Mouse (Mus musculus) urinary bladder, adult 18-20 months (tissue): Measurements from ENCODE around the gene Rreb1.

Experiments used
- DNase-seq, 2 experiments: peaks; one replicate each; pipeline ENCODE4 v3.0.0; 2022; ENCODE audit warnings: low spot score in 2 of 2, mixed read lengths in 2 of 2

Gene Rreb1

GRCm38 (mm10) chr13:37876366-37876765 lies 98.2 kb downstream of the Rreb1 start:
- DNase-seq: no peak

GRCm38 (mm10) chr13:37876836-37877235 lies 98.6 kb downstream of the Rreb1 start:
- no peak for DNase-seq

- DNase-seq: no peak
Measured at GRCm38 (mm10) chr13:37877241-37877640, 99.0 kb downstream of the Rreb1 start.

DNA sequence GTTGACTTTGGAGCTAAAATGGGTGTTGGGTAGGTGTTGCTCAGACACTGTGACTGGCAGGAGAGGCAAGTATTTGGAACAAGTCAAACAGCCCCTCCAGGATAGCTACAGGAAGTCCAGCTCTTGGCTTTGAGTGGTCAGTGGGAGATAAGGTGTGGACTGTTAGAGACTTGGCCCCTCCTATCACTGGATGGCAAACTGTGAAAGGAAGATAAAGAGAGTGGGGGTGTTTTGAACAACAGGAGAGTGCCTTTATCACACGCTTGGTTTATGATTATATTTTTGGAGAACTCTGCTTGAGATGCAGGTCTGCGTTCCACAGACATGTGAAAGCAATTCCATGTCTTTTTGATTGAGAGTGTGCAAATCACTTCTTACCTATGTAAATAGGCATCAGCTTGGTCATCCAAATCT lies 100.7 kb downstream of the Rreb1 start:
- no peak for DNase-seq

DNA sequence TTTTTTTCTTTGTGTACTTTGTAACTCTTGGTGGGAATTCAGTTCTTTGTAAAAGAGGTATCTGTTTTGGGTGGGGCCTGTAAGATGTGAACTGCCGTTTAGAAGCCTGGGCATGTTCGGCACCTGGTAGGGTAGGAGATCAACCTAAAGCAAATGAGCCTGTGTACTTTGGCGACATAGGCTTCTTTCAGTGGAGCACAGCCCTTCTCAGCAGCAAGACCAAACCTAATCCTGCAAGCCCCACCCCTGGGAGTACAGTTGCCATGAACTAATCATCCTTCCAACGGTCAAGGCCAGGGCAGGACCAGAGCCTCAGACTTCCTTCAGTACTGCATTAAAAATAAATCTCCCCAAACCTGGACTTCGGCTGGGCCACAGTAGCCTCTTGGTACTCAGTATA lies 101.4 kb downstream of the Rreb1 start:
- no peak for DNase-seq

DNA sequence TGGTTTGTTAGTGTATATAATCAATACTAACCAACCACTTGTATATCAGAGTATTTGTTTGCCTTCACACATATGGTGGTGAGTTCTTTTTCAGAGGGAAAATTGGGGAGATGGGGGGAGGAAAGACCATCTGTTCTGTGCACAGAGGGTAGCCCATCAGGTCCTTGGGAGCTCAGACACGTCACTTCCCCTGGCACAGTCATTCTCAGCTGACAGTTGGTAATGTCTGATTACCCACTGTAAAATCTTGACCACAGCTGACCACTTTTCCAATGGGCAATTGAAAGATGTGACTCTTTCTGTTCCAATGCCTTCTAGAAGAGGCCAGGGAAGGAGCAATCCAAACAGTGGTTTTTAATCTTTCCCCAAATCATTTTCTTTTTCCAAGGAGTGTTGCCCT lies 101.8 kb downstream of the Rreb1 start:
- no peak for DNase-seq

DNA sequence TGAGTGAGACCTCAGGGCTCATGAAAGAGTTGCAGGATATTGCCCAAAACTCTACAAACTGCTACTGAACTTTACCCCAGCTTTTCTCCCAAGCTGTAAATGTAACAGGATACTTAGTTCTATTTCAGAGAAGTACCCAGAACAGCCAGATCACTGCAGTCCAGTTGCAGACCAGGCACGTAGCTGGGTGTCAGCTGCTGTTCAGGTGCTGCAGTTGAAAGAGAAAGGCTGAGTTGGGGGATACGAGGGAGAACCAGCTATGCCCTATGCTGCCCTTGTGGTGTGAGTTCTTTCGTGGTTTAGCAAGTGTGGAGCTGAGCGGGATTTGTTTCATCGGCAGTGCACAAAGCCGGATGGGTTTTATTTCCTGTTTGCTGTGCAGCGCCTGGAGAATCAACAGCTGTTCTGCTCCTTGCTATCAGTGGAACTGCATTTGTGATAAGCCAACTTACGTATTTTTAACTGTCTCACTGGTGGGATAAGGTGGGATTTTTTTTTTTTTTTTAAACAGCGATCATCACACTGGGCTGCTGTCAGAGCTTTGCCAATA lies 102.5 kb downstream of the Rreb1 start:
- no peak for DNase-seq

GRCm38 (mm10) chr13:37882521-37882920 lies 104.3 kb downstream of the Rreb1 start:
- no peak for DNase-seq

DNA sequence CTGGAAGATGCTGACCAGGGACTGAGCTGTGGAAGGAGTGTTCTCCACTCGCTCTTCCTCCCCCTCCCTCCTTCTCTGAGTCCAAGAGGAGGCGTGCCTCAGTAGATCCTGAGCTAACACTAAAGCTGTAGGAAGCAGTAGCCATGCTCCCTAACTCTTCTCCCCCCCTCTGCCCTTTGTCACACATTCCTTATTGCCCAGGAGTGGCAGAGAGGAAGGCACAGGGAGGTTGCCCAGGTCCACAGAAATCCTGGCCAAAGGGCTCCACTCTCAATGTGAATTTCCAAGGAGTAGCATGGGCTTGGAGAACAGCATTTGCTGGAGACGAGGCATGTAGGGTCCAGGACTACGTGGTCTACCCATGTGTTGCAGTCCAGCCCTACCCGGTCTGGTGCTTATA lies 104.8 kb downstream of the Rreb1 start:
- no peak for DNase-seq

DNA sequence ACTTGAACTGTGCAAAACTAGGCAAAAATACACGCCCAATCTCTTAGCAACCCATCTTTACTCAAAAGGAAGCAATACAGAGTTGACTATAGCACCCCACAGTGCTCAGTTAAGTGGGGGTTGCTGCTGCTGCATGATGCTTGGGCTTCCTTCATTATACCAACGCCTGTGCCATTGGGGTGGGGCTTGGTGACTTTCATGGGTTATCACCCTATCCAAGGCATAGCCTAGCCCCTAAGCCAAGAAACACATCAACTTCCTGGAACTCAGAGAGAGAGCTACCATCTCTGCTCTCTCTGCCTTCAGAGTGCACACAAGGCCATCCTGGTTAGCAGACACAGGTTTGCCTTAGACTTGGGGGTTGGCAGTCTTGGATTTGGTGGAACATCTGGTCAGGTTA lies 107.2 kb downstream of the Rreb1 start:
- DNase-seq: no peak

GRCm38 (mm10) chr13:37886024-37886423 lies 107.8 kb downstream of the Rreb1 start:
- DNase-seq: no peak

GRCm38 (mm10) chr13:37894756-37895155 lies 116.6 kb downstream of the Rreb1 start:
- DNase-seq: no peak

GRCm38 (mm10) chr13:37895564-37896254 lies 117.5 kb downstream of the Rreb1 start:
- no peak for DNase-seq

- DNase-seq: no peak
Measured at GRCm38 (mm10) chr13:37896423-37896822, 118.2 kb downstream of the Rreb1 start.

GRCm38 (mm10) chr13:37898772-37899171 lies 120.6 kb downstream of the Rreb1 start:
- no peak for DNase-seq

GRCm38 (mm10) chr13:37903036-37903435 lies 124.8 kb downstream of the Rreb1 start:
- DNase-seq: no peak

DNA sequence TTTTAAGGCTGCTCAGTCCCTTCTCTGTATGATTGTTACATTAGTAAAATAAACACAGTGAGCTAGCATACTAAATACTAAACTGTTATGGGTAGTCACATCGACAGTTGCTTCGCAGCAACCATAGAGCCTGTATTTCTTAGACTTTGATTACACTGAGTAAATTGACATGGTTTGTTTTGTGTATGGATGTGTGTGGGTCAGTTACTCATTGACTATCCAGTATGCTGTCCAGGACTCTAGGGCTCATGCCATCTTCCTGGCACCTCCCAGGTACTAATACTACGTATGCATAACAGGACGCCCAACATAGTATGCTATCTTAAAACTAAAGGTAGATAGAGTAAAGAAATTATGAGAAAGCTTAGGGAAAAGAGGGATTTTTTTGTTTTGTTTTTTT lies 125.3 kb downstream of the Rreb1 start:
- DNase-seq: no peak

- DNase-seq: no peak
Measured at GRCm38 (mm10) chr13:37904436-37904835, 126.2 kb downstream of the Rreb1 start.

GRCm38 (mm10) chr13:37908061-37908460 lies 129.9 kb downstream of the Rreb1 start:
- peak; percentile 48 to 79 for DNase-seq

- no peak for DNase-seq
Measured at GRCm38 (mm10) chr13:37908493-37908892, 130.3 kb downstream of the Rreb1 start.

DNA sequence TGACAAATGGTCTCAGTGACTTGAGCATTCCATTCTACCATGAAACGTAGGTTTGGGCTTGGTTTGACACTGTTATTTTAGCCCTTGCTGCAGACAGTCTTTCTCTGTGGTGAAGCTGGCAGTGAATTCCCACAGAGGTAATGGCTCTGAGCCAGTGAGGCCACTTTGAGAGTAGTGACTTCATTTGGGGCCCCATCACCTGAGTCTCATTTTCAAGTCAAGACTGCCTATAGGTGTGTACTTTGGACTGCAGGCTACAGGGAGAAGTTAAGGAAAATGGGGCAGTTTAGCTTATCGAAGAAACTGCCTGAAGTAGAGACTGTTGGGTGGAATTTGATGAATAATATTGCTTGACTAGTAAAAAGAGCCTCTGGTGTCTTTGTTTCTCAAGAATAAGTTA lies 131.0 kb downstream of the Rreb1 start:
- DNase-seq: no peak

DNA sequence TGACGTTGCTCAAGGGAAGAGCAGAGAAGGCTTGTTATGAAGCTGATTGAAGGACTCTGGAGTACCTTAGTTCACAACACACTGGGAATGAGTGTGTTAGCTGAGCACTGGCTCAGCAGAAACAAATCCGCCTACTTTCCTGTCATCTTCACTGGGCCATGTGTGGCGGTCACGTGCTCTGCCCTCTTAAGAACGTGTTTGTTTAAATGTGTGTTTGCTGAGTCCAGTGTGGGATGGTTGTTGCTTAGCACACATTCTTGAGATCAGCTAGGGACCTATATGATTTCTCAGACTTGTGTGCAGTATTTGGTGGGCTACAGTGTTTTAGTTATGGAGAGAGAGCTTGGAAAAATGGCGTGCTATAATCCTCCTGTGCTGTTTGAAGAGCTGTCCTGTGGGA lies 133.8 kb downstream of the Rreb1 start:
- DNase-seq: no peak

DNA sequence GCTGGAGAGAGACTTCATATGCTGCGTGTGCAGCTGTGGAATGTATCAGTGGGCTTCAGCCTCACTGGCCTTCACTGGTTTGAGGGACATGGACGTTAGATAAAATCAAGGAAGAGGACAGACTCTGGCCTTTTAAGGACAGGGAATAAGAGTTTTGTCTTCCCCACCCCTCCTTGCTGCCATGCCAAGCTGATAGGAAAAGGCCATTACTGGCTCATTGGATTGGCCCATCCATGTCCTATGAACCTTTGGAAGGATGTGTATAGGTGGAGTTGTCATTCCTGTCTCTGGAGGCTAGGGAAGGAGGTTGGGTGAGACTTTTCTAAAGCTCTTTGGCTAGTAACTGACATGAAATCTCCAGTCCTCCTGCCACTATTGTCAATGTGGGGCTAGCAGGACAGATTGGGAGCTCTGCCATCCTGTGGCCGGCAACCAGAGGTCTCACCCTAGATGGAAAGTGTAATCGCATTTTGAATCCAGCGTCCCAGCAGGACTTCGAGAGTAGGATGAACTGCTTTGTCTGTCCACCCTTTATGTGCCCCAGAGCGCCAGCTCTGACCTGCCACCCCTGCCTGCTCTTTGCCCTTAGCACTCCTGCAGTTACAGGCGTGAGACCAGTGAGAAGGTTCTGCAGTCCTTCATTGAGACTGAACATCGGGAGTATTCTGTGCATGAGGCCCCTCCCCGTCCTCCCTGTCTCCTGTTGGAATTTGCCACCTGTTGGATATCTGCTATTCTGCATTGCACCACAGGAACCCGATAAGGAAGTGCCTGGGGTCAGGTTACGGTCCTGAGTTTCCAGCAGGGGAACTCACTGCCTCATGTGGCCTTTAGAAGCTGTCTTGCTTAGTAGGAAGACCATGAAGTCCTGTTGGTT lies 134.6 kb downstream of the Rreb1 start:
- DNase-seq: no peak
